ENCODE assay signal across 24 mouse cellular contexts in the genomic region with DNA sequence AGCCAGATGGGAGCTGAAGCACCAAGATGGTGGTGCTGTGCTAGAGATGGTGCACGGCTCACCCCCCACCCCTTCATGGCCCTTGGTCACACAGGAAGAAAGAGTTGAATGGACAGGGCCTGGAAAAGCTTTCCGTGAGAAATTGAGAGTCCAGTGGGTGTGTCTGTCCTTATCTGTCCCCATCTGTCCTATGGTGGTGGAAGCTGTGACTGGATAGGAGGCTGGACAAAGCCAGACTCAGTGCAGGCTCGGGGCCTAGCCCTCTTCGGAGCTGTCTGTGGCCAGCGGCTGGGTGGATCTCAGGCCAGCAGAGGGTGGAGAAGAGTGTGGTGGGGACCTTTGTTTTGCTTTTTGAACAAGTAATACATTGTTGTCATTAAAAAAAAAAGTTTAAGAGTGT. TPM values are rescaled to one million over a fixed set of nuclear protein-coding genes. Genes with fewer than 3 reads are reported as not detected.
DNase-seq lines count a peak whose midpoint lies in the region; ATAC-seq and TF ChIP-seq lines count a peak whose summit lies in the region.
"Had no signal": no experiment of that assay in that cellular context is flagged by ENCODE, and none has a peak within 500 bp of the region (broad histone marks: within the 10 kb centered on the region; RNA-seq: fewer than 3 reads in every experiment).

No protein-coding gene starts in this region.

- H3K27me3 ChIP-seq in stomach, embryonic 14.5 days (ENCODE audit: control insufficient read depth, insufficient read depth, low read length): no peaks in the 10 kb centered on the region
- H3K27me3 ChIP-seq in stomach, postnatal 0 days (ENCODE audit: control insufficient read depth, insufficient read depth, low read length): no peaks in the 10 kb centered on the region
- no peaks in the 10 kb centered on the region for H3K27me3 ChIP-seq in liver, embryonic 12.5 days (replicated peaks)
- no peaks in the 10 kb centered on the region for H3K27me3 ChIP-seq in liver, postnatal 0 days (ENCODE audit: insufficient read depth, low read length)
- H3K27me3 ChIP-seq: megakaryocyte, embryonic 14.5 days; midbrain, embryonic 15.5 days had no signal

- H3K27ac ChIP-seq in stomach, embryonic 14.5 days (ENCODE audit: low read length): no peak overlapping the region
- H3K27ac ChIP-seq in stomach, postnatal 0 days (replicated peaks): no peak overlapping the region
- H3K27ac ChIP-seq in liver, embryonic 12.5 days: peak overlapping the region; percentile 43; the same call in 1 of the 2 replicates
- H3K27ac ChIP-seq in liver, postnatal 0 days (ENCODE audit: low read depth): no peak overlapping the region
- H3K27ac ChIP-seq: gastrocnemius, adult 2 months; kidney, postnatal 0 days; midbrain, embryonic 15.5 days had no signal

- TF ChIP-seq CTCF in stomach, postnatal 0 days (IDR thresholded peaks at IDR 0.05; ENCODE audit: low read depth): no peak
- TF ChIP-seq CTCF in liver, postnatal 0 days (IDR thresholded peaks at IDR 0.05; ENCODE audit: low read depth): no peak

- TF ChIP-seq EP300 in stomach, postnatal 0 days (optimal IDR thresholded peaks at IDR 0.05): no peak
- TF ChIP-seq EP300 in liver, postnatal 0 days (IDR thresholded peaks at IDR 0.05; ENCODE audit: low read depth): no peak

- peaks cover 13% of the 10 kb centered on the region for H3K36me3 ChIP-seq in stomach, embryonic 14.5 days (ENCODE audit: control insufficient read depth, insufficient read depth, low read length)
- H3K36me3 ChIP-seq in stomach, postnatal 0 days (ENCODE audit: control insufficient read depth, insufficient read depth, low read length): peaks cover 34% of the 10 kb centered on the region
- peaks cover 98% of the 10 kb centered on the region for H3K36me3 ChIP-seq in liver, embryonic 12.5 days
- H3K36me3 ChIP-seq in liver, postnatal 0 days (replicated peaks; ENCODE audit: insufficient read depth, low read length): peaks cover 85% of the 10 kb centered on the region

- no peak overlapping the region for H3K4me3 ChIP-seq in stomach, embryonic 14.5 days (ENCODE audit: low read depth, low read length)
- no peak overlapping the region for H3K4me3 ChIP-seq in stomach, postnatal 0 days (ENCODE audit: low read depth, low read length)
- no peak overlapping the region for H3K4me3 ChIP-seq in liver, embryonic 12.5 days
- H3K4me3 ChIP-seq in liver, postnatal 0 days (ENCODE audit: low read depth, low read length): no peak overlapping the region
- H3K4me3 ChIP-seq: gastrocnemius, adult 2 months; megakaryocyte, embryonic 14.5 days; midbrain, embryonic 15.5 days had no signal

- no peak overlapping the region for H3K4me2 ChIP-seq in stomach, embryonic 14.5 days (replicated peaks; ENCODE audit: low read depth, low read length)
- H3K4me2 ChIP-seq in stomach, postnatal 0 days (replicated peaks; ENCODE audit: low read depth): no peak overlapping the region
- H3K4me2 ChIP-seq in liver, embryonic 12.5 days: no peak overlapping the region
- H3K4me2 ChIP-seq in liver, postnatal 0 days (ENCODE audit: low read depth, low read length): no peak overlapping the region
- H3K4me2 ChIP-seq: midbrain, embryonic 15.5 days had no signal

- 0 out of 2 replicates have a peak, but pooled peaks have one; percentile 42 for ATAC-seq in stomach, embryonic 14.5 days (ENCODE audit: insufficient number of reproducible peaks, insufficient read depth, low FRiP score, low read depth)
- no peak for ATAC-seq in stomach, postnatal 0 days (ENCODE audit: low FRiP score, low TSS enrichment)
- peak; percentile 73 for ATAC-seq in liver, embryonic 12.5 days
- ATAC-seq in liver, postnatal 0 days: peak; percentile 74
- no peak for ATAC-seq in frontal cortex, adult (ENCODE audit: low TSS enrichment)
- ATAC-seq: forebrain, embryonic 14.5 days; hindbrain, embryonic 16.5 days; midbrain, embryonic 15.5 days had no signal

- DNase-seq in stomach, postnatal 0 days (ENCODE audit: low spot score): no peak
- no peak for DNase-seq in liver, postnatal 0 days
- DNase-seq in layer of hippocampus, postnatal 36 days: no peak
- DNase-seq: adrenal gland, postnatal 25 days; B cell, adult 2 months; cerebellum, adult 18-20 months; cerebellum, postnatal 10 days; gastrocnemius, adult 2 months; gastrocnemius, postnatal 36 days; heart, postnatal 14 days; kidney, adult 8-10 months; layer of hippocampus, adult 9-11 months; lung, postnatal 36 days; right cerebral cortex, adult 18-20 months; spleen, adult 18-20 months; thymus, adult 2 months had no signal

- WGBS in stomach, embryonic 14.5 days: 69% methylated on average over 5 of the region's 5 CpGs
- whole genome bisulfite sequencing in stomach, postnatal 0 days: 70% methylated on average over 5 of the region's 5 CpGs
- WGBS in liver, embryonic 12.5 days (ENCODE audit: insufficient replicate concordance): 57% methylated on average over 5 of the region's 5 CpGs
- 65% methylated on average over 5 of the region's 5 CpGs for WGBS in liver, postnatal 0 days (ENCODE audit: insufficient replicate concordance)

- H3K9ac ChIP-seq in stomach, embryonic 14.5 days (replicated peaks; ENCODE audit: low read depth, low read length): no peak overlapping the region
- H3K9ac ChIP-seq in stomach, postnatal 0 days (ENCODE audit: low read length): no peak overlapping the region
- H3K9ac ChIP-seq in liver, embryonic 12.5 days: no peak overlapping the region; the same call in 1 of the 2 replicates
- H3K9ac ChIP-seq in liver, postnatal 0 days (replicated peaks): no peak overlapping the region
- H3K9ac ChIP-seq: midbrain, embryonic 15.5 days had no signal

- no peaks in the 10 kb centered on the region for H3K9me3 ChIP-seq in stomach, embryonic 14.5 days (ENCODE audit: control insufficient read depth, low read depth, low read length)
- no peaks in the 10 kb centered on the region for H3K9me3 ChIP-seq in stomach, postnatal 0 days (ENCODE audit: control insufficient read depth, low read length)
- no peaks in the 10 kb centered on the region for H3K9me3 ChIP-seq in liver, embryonic 12.5 days (replicated peaks)
- H3K9me3 ChIP-seq in liver, postnatal 0 days (ENCODE audit: low read length): no peaks in the 10 kb centered on the region
- H3K9me3 ChIP-seq: megakaryocyte, embryonic 14.5 days; midbrain, embryonic 15.5 days had no signal

- no peaks in the 10 kb centered on the region for H3K4me1 ChIP-seq in stomach, embryonic 14.5 days (ENCODE audit: control insufficient read depth, insufficient read depth, low read length)
- H3K4me1 ChIP-seq in stomach, postnatal 0 days (replicated peaks; ENCODE audit: control insufficient read depth, insufficient read depth): no peaks in the 10 kb centered on the region
- H3K4me1 ChIP-seq in liver, embryonic 12.5 days: peaks cover 16% of the 10 kb centered on the region
- H3K4me1 ChIP-seq in liver, postnatal 0 days (ENCODE audit: insufficient read depth): no peaks in the 10 kb centered on the region
- H3K4me1 ChIP-seq: midbrain, embryonic 15.5 days had no signal

RNA-seq across cellular contexts. Expression of a gene that starts 24.4 kb away (rescaled TPM):
- polyA plus RNA-seq in stomach, embryonic 14.5 days (2014; fragmentation: Nextera tagmentation; extraction: Ambion mirVana): 26.3 and 28.0 TPM in 2 replicates
- polyA plus RNA-seq in stomach, postnatal 0 days (2015; fragmentation: Nextera tagmentation; extraction: Ambion mirVana): 16.1 and 17.7 TPM in 2 replicates
- 27.4 and 27.9 TPM in 2 replicates for polyA plus RNA-seq in liver, embryonic 12.5 days (2016; fragmentation: Nextera tagmentation; extraction: Ambion mirVana)
- 8.5 and 9.3 TPM in 2 replicates for polyA plus RNA-seq in liver, postnatal 0 days (2015; fragmentation: Nextera tagmentation; extraction: Ambion mirVana)
- total RNA-seq in layer of hippocampus, postnatal 36 days (2021): 10 to 100 TPM; 25.7 to 26.6 TPM

RNA-seq across cellular contexts. Expression of a gene that starts 50.5 kb away (rescaled TPM):
- polyA plus RNA-seq in stomach, embryonic 14.5 days (2014; fragmentation: Nextera tagmentation; extraction: Ambion mirVana): 21.1 and 23.0 TPM in 2 replicates
- polyA plus RNA-seq in stomach, postnatal 0 days (2015; fragmentation: Nextera tagmentation; extraction: Ambion mirVana): 39.9 and 42.0 TPM in 2 replicates
- 44.3 and 45.0 TPM in 2 replicates for polyA plus RNA-seq in liver, embryonic 12.5 days (2016; fragmentation: Nextera tagmentation; extraction: Ambion mirVana)
- polyA plus RNA-seq in liver, postnatal 0 days (2015; fragmentation: Nextera tagmentation; extraction: Ambion mirVana): 14.4 and 19.5 TPM in 2 replicates
- 10 to 100 TPM; 24.8 to 26.7 TPM for total RNA-seq in layer of hippocampus, postnatal 36 days (2021)

Comparison
In these comparisons a context has a peak if more than half of its experiments do, and no peak if none do; other contexts are left out.
1. ATAC-seq: peak in stomach, embryonic 14.5 days (single experiment), liver, embryonic 12.5 days (single experiment) and liver, postnatal 0 days (single experiment); none in stomach, postnatal 0 days (single experiment) and frontal cortex, adult (single experiment).